Mouse (Mus musculus): ENCODE results near the gene Ccnd1. TPM values are rescaled to one million over a fixed set of nuclear protein-coding genes. Genes with fewer than 3 reads are reported as not detected.

The Ccnd1 gene
- polyA plus RNA-seq, 1 experiment from 2014 or later = 36.8 TPM

- Histone ChIP-seq H3K4me1 (replicated peaks) (no peaks in the 10 kb centered on the region), H3K9me3 (replicated peaks) (no peaks in the 10 kb centered on the region), H3K9ac (no peak overlapping the region), H3K27ac (no peak overlapping the region), H3K4me3 (replicated peaks) (no peak overlapping the region), H3K4me2 (no peak overlapping the region), H3K36me3 (no peaks in the 10 kb centered on the region), H3K27me3 (peaks cover 42% of the 10 kb centered on the region)
- ATAC-seq (ENCODE audit: low read depth) = no peak
- 14% methylated on average over 18 of the region's 18 CpGs for WGBS (ENCODE audit: insufficient replicate concordance)
- DNase-seq = no peak
Observed at GRCm38 (mm10) chr7:144888564-144889299, 51.0 kb downstream of the Ccnd1 start.

DNA sequence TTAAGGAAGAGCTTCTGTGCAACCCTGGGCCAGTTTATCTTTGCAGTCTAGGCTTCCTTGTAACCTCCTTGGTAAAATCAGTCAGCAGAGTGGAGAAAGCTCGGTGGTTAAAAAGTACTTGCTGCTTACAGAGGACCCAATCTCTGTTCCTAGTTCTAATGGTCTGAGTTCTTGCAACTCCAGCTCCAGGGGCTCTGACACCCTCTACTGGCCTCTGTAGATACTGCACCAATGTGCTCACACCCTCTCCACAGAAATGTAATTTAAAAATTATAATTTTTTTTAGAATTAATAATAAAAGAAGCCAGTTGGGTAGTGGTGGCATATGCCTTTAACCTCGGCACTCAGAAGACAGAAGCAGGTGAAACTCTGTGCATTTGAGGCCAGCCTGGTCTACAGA, 52.1 kb downstream of the Ccnd1 start:
- DNase-seq (no peak), ATAC-seq (ENCODE audit: low read depth) (no peak)
- no peaks in the 10 kb centered on the region for H3K4me1 ChIP-seq (replicated peaks)
- no peaks in the 10 kb centered on the region for H3K9me3 ChIP-seq (replicated peaks)
- no peak overlapping the region for H3K4me3 ChIP-seq (replicated peaks)
- no peak overlapping the region for H3K4me2 ChIP-seq
- H3K27me3 ChIP-seq = peaks cover 40% of the 10 kb centered on the region
- H3K9ac ChIP-seq = no peak overlapping the region
- no peak overlapping the region for H3K27ac ChIP-seq
- 56% methylated on average over 2 of the region's 2 CpGs for WGBS (ENCODE audit: insufficient replicate concordance)
- H3K36me3 ChIP-seq = no peaks in the 10 kb centered on the region

DNA sequence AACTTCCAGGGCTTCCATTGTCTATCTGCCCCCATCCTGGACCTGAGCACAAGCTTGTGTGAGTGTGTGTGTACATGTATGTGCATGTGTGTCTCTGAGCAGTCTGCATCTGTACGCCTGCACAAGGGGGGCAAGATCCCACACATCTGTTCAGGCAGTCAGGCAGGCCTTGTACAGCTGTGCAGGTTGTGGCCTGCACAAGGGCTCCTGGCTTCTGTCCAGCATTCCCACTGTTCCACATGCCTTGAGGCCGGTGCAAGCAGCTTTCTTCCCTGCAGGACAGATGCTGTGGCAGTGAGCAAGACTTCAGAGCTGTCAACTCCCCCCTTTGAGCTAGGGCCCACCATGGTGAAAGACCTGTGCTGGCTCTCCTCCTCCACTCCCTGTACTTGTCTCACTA, 56.6 kb downstream of the Ccnd1 start:
- DNase-seq (no peak), ATAC-seq (ENCODE audit: low read depth) (no peak)
- Histone ChIP-seq H3K4me3 (replicated peaks) (no peak overlapping the region), H3K9me3 (replicated peaks) (no peaks in the 10 kb centered on the region), H3K4me1 (replicated peaks) (no peaks in the 10 kb centered on the region), H3K27me3 (peaks cover 7% of the 10 kb centered on the region), H3K27ac (no peak overlapping the region), H3K4me2 (no peak overlapping the region), H3K36me3 (no peaks in the 10 kb centered on the region), H3K9ac (no peak overlapping the region)
- WGBS (ENCODE audit: insufficient replicate concordance) = 58% methylated on average over 2 of the region's 2 CpGs

Other genes starting within 250 kb of the Ccnd1 start
- gene Ano1, start 188.0 kb downstream of the Ccnd1 start, polyA plus RNA-seq (2015; fragmentation: Nextera tagmentation; extraction: Ambion mirVana) = 3.4 and 3.8 TPM in 2 replicates
- gene Fgf3, start 101.8 kb downstream of the Ccnd1 start, polyA plus RNA-seq (2015; fragmentation: Nextera tagmentation; extraction: Ambion mirVana) = 0.16 and 0.31 TPM in 2 replicates
- 0.03 TPM in 1 of 2 replicates, not detected in the other for gene Fgf4, start 92.6 kb downstream of the Ccnd1 start, polyA plus RNA-seq (2015; fragmentation: Nextera tagmentation; extraction: Ambion mirVana)
- gene Fgf15, start 43.4 kb downstream of the Ccnd1 start, polyA plus RNA-seq (2015; fragmentation: Nextera tagmentation; extraction: Ambion mirVana) = 0.07 and 0.14 TPM in 2 replicates
- 9.6 and 11.2 TPM in 2 replicates for gene LTO1, start 24.8 kb downstream of the Ccnd1 start, polyA plus RNA-seq (2015; fragmentation: Nextera tagmentation; extraction: Ambion mirVana)